ENCODE assay signal across 8 mouse cellular contexts in the genomic region with DNA sequence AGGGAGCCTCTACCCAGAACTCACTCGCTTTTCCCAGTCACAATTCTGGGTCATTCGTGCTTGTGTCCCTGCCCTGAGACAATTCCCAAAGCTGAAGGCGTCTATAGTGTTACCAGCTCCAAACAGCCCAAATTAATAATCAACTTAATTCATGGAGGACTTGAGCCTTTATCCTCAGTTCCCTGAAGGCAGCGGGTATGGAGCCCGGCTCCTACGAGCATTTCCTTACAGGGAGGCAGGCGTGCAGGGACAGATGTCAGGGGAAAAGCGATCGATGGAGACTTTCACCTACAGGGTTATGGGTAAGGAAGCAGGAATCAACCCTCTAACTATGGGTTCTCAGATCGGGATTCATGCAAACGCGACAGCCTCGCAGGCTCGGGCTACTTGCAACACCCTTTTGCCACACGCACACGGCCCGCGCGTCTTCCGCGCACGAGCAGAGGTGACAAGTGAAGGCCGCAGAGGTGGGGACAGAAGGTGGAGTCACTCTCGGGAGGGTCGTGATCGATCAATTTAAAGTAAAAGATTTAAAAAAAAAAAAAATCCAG. TPM values are rescaled to one million over a fixed set of nuclear protein-coding genes. Genes with fewer than 3 reads are reported as not detected.
A peak's percentile ranks its signal among the peaks of the same experiment; 100 is the strongest.
DNase-seq lines count a peak whose midpoint lies in the region; ATAC-seq and TF ChIP-seq lines count a peak whose summit lies in the region.

No protein-coding gene starts in this region.

- H3K9ac ChIP-seq in forebrain, embryonic 15.5 days (replicated peaks), result peak overlapping the region; percentile 55
- H3K9ac ChIP-seq in intestine, embryonic 16.5 days (ENCODE audit: low read depth, low read length), result peak overlapping the region; percentile 92

- peak overlapping the region; percentile 72 for H3K4me2 ChIP-seq in forebrain, embryonic 15.5 days (replicated peaks)
- peak overlapping the region; percentile 97 for H3K4me2 ChIP-seq in intestine, embryonic 16.5 days (ENCODE audit: low read depth, low read length)

- TF ChIP-seq CTCF in layer of hippocampus, adult 2 months (conservative IDR thresholded peaks at IDR 0.05), result no peak

- H3K27ac ChIP-seq in layer of hippocampus, adult 2 months, result peak overlapping the region; percentile 98
- H3K27ac ChIP-seq in forebrain, embryonic 15.5 days (replicated peaks), result no peak overlapping the region
- no peak overlapping the region; the same call in 1 of the 2 replicates for H3K27ac ChIP-seq in intestine, embryonic 16.5 days (ENCODE audit: low read length)

- no peak for DNase-seq in layer of hippocampus, adult 2 months (ENCODE audit: low spot score in 2 of 2)
- DNase-seq in layer of hippocampus, adult 9-11 months, result no peak
- DNase-seq in ZHBTc4 (ENCODE audit: low read depth, low spot score), result peak; percentile 70
- peak; percentile 34 for DNase-seq in lung, postnatal 10 days

- ATAC-seq in forebrain, embryonic 15.5 days (replicated peaks), result no peak
- no peak for ATAC-seq in intestine, embryonic 16.5 days
- ATAC-seq in megakaryocyte-erythroid progenitor cell, adult 5-6 weeks (replicated peaks; ENCODE audit: low FRiP score, low TSS enrichment, poor library complexity, severe bottlenecking), result no peak
- ATAC-seq in activated CD4-positive, CD25-positive, alpha-beta regulatory T cell, adult 4 months, result no peak

- no peaks in the 10 kb centered on the region for H3K9me3 ChIP-seq in forebrain, embryonic 15.5 days
- H3K9me3 ChIP-seq in intestine, embryonic 16.5 days (ENCODE audit: control insufficient read depth, low read length), result no peaks in the 10 kb centered on the region

- no peaks in the 10 kb centered on the region for H3K36me3 ChIP-seq in forebrain, embryonic 15.5 days
- no peaks in the 10 kb centered on the region for H3K36me3 ChIP-seq in intestine, embryonic 16.5 days (ENCODE audit: control insufficient read depth, insufficient read depth, low read length)

- WGBS in forebrain, embryonic 15.5 days, result 2% methylated on average over 26 of the region's 26 CpGs
- 9% methylated on average over 26 of the region's 26 CpGs for WGBS in intestine, embryonic 16.5 days

- peaks cover 52% of the 10 kb centered on the region for H3K4me1 ChIP-seq in forebrain, embryonic 15.5 days
- peaks cover 21% of the 10 kb centered on the region for H3K4me1 ChIP-seq in intestine, embryonic 16.5 days (ENCODE audit: control insufficient read depth, insufficient read depth, low read length)

- no peaks in the 10 kb centered on the region for H3K27me3 ChIP-seq in forebrain, embryonic 15.5 days
- no peaks in the 10 kb centered on the region for H3K27me3 ChIP-seq in intestine, embryonic 16.5 days (replicated peaks; ENCODE audit: control insufficient read depth, insufficient read depth, low read length)

- peak overlapping the region; percentile 55 for H3K4me3 ChIP-seq in layer of hippocampus, adult 2 months
- peak overlapping the region; percentile 33 for H3K4me3 ChIP-seq in forebrain, embryonic 15.5 days
- H3K4me3 ChIP-seq in intestine, embryonic 16.5 days (ENCODE audit: low read length), result peak overlapping the region; percentile 53

RNA-seq across cellular contexts. Expression of gene A930004D18Rik, which starts 6.2 kb away (rescaled TPM):
- 1 to 10 TPM; 4.2 to 4.3 TPM for total RNA-seq in layer of hippocampus, adult 2 months (2021)
- 14.7 and 16.6 TPM in 2 replicates for polyA plus RNA-seq in forebrain, embryonic 15.5 days (2015; fragmentation: Nextera tagmentation; extraction: Ambion mirVana)
- 9.8 and 11.5 TPM in 2 replicates for polyA plus RNA-seq in intestine, embryonic 16.5 days (2015; fragmentation: Nextera tagmentation; extraction: Ambion mirVana)
- not detected in 2 replicates for total RNA-seq in megakaryocyte-erythroid progenitor cell, adult 5-6 weeks (2014; fragmentation: Nextera tagmentation)
- not detected in 2 replicates for total RNA-seq in megakaryocyte-erythroid progenitor cell, adult 5-6 weeks (2017)
- polyA plus RNA-seq in activated CD4-positive, CD25-positive, alpha-beta regulatory T cell, adult 4 months (2017; shearing (Covaris generic)), result 1 to 10 TPM; 2.3 to 2.9 TPM

RNA-seq across cellular contexts. Expression of gene Skida1, which starts 17.5 kb away (rescaled TPM):
- total RNA-seq in layer of hippocampus, adult 2 months (2021), result 10 to 100 TPM; 16.8 to 16.9 TPM
- 10.9 and 13.8 TPM in 2 replicates for polyA plus RNA-seq in forebrain, embryonic 15.5 days (2015; fragmentation: Nextera tagmentation; extraction: Ambion mirVana)
- 2.0 and 2.7 TPM in 2 replicates for polyA plus RNA-seq in intestine, embryonic 16.5 days (2015; fragmentation: Nextera tagmentation; extraction: Ambion mirVana)
- not detected in 2 replicates for total RNA-seq in megakaryocyte-erythroid progenitor cell, adult 5-6 weeks (2014; fragmentation: Nextera tagmentation)
- total RNA-seq in megakaryocyte-erythroid progenitor cell, adult 5-6 weeks (2017), result not detected in 2 replicates
- polyA plus RNA-seq in activated CD4-positive, CD25-positive, alpha-beta regulatory T cell, adult 4 months (2017; shearing (Covaris generic)), result under 1 TPM; 0.25 to 0.48 TPM

RNA-seq across cellular contexts. Expression of gene Mllt10, which starts 23.7 kb away (rescaled TPM):
- total RNA-seq in layer of hippocampus, adult 2 months (2021), result 10 to 100 TPM; 63.6 to 67.6 TPM
- 61.9 and 66.3 TPM in 2 replicates for polyA plus RNA-seq in forebrain, embryonic 15.5 days (2015; fragmentation: Nextera tagmentation; extraction: Ambion mirVana)
- polyA plus RNA-seq in intestine, embryonic 16.5 days (2015; fragmentation: Nextera tagmentation; extraction: Ambion mirVana), result 45.4 and 47.2 TPM in 2 replicates
- total RNA-seq in megakaryocyte-erythroid progenitor cell, adult 5-6 weeks (2014; fragmentation: Nextera tagmentation), result 124 and 133 TPM in 2 replicates
- 71.4 and 79.9 TPM in 2 replicates for total RNA-seq in megakaryocyte-erythroid progenitor cell, adult 5-6 weeks (2017)
- 10 to 100 TPM; 34.0 to 36.9 TPM for polyA plus RNA-seq in activated CD4-positive, CD25-positive, alpha-beta regulatory T cell, adult 4 months (2017; shearing (Covaris generic))

RNA-seq across cellular contexts. Expression of gene H2al2a, which starts 34.6 kb away (rescaled TPM):
- not detected for total RNA-seq in layer of hippocampus, adult 2 months (2021)
- not detected in 2 replicates for polyA plus RNA-seq in forebrain, embryonic 15.5 days (2015; fragmentation: Nextera tagmentation; extraction: Ambion mirVana)
- polyA plus RNA-seq in intestine, embryonic 16.5 days (2015; fragmentation: Nextera tagmentation; extraction: Ambion mirVana), result not detected in 2 replicates
- not detected in 2 replicates for total RNA-seq in megakaryocyte-erythroid progenitor cell, adult 5-6 weeks (2014; fragmentation: Nextera tagmentation)
- total RNA-seq in megakaryocyte-erythroid progenitor cell, adult 5-6 weeks (2017), result not detected in 2 replicates
- not detected for polyA plus RNA-seq in activated CD4-positive, CD25-positive, alpha-beta regulatory T cell, adult 4 months (2017; shearing (Covaris generic))

Comparison
In these comparisons a context has a peak if more than half of its experiments do, and no peak if none do; other contexts are left out.
1. DNase-seq: peak in ZHBTc4 (single experiment) and lung, postnatal 10 days (single experiment); none in layer of hippocampus, adult 2 months (0 of 2) and layer of hippocampus, adult 9-11 months (single experiment).
2. Peak in every context shown above with its lines, with median percentiles within 50 percentile points of each other: H3K4me3 ChIP-seq.